Mouse (Mus musculus) 3134 (cell line): ENCODE measurements around the gene Ccm2l.

ENCODE experiments used
- DNase-seq: peaks from one replicate; pipeline ENCODE4 v3.0.0-alpha.2; 2011; ENCODE audit warnings: low spot score; ENCODE audit not compliant: insufficient read length; ENCODE audit errors: extremely low read depth

The Ccm2l gene

GRCm38 (mm10) chr2:153086166-153086565 is 20.4 kb downstream of the Ccm2l start:
- no peak for DNase-seq

DNA sequence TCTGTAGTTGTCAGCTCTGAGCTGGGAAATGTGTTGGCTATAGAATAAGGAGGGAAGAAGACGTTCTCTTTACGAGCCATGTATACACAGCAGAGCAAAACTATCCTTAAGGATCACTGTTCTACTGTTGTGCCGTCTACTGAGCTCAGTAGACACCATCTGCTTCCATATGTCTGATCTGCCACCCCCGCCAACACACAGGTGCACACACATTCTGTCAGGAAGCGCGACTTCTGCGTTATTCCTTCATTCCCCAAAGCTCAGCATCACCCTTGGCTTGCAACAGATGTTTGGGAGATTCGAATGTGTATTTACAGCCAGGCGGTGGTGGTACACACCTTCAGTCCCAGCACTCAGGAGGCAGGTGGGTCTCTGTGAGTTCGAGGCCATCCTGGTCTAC is 21.3 kb downstream of the Ccm2l start:
- no peak for DNase-seq

DNA sequence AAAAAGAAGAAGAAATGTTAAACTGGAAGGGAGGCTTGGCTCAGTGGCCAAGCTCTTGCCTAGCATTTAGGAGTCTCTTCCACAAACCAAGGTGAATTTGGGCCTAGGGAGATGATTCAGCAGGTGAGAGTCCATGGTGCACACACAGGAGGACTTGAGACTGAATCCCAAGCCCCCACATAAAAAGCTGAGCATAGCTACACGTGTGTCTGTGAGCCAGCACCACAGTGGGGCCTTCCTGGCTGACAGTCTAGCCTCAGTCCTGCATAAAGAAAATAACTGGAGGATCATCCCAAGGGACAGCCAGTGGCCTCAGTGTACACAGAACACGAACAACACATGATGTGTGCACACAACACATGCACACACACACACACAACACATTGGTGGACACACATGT is 23.6 kb downstream of the Ccm2l start:
- no peak for DNase-seq

GRCm38 (mm10) chr2:153090551-153091165 is 24.9 kb downstream of the Ccm2l start:
- DNase-seq, result no peak

DNA sequence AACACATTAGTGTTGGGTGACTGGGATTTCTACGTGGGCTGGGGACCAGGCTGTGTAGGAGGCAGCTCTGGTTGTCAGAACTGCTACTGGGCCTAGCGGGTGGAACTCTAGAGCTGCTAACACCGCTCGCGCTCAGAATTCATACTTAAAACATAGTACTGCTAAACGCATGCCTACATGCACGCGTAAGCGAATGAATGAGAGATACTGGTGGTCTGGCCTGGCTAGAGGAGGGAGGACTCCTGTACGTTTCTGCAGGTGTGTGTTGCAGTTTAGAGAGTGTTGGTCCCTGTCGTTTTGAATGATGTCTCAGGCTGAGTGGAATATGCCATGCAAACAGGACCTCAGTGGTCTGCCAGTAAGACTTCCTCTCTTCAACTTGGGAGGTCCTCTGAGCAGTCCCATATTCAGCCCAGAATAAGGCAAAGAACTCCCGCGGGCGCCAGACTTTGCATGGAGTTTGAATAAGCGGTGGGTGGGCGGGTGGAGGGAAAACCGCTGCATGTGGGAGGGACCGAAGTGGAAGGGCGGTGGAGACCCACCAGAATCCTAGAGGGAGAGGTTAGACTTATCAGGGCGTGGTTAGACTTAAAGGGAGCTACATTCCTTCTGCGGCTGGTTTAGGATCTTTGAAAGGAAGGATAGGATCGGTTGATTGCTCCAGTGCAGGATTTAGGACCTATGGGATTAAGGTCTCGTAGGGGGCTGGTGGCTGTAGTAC is 41.5 kb downstream of the Ccm2l start:
- no peak for DNase-seq

GRCm38 (mm10) chr2:153107802-153108201 is 42.0 kb downstream of the Ccm2l start:
- no peak for DNase-seq

DNA sequence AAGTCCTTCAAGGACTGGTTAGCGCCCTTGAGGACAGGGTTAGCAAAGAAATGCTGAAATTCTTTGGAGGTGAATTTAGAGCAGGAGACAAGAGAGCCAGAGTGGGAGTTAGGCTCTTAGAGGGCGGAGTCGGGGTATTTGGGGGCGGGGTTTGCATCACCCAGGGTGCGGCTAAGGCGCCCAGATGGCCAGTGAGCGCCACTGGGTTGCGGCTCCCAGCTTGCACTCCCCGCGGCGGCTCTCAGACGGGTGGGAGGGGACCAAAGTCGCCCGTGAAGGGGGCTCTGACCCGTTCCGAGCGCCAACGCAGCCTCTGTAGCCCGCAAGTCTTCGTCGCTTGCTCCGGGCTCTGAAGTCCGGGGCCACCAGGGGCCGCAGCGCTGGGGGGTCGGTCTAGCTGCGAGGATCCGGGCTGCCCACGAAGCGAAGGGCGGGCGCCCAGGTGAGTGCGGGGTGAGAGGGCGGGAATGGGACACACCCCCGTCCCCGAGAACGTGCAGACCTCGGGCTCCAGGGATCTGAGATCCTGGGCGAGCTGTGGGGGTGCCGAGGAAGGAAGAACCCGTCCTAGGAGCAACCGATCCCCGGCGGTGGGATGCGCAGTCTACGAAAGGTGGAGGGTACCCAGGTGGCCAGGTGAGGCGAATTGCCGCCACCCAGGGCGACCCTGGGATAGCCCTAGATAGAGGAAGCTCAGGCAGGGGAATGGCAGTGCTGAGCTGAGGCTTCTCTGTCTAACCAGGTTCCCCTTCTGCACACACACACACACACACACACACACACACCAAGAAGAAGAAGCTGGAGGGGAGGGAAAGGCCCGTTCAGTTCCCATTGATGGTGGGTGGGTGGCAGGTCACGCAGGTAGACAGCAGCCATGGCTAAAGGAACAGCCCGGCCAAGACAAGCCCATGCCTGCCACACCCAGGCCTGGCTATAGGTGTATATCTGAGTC is 42.8 kb downstream of the Ccm2l start, which contains the start of gene Hck:
Hck (plus strand) TSS at position 156 of the 952 bp plus-strand sequence.
- no peak for DNase-seq

- DNase-seq, result no peak
Measured at GRCm38 (mm10) chr2:153109596-153109995, 43.8 kb downstream of the Ccm2l start.

GRCm38 (mm10) chr2:153111298-153111697 is 45.5 kb downstream of the Ccm2l start:
- no peak for DNase-seq

- DNase-seq, result no peak
Measured at GRCm38 (mm10) chr2:153115679-153116081, 49.9 kb downstream of the Ccm2l start.

GRCm38 (mm10) chr2:153117051-153117486 is 51.3 kb downstream of the Ccm2l start:
- DNase-seq, result no peak

GRCm38 (mm10) chr2:153119488-153119887 is 53.7 kb downstream of the Ccm2l start:
- no peak for DNase-seq

DNA sequence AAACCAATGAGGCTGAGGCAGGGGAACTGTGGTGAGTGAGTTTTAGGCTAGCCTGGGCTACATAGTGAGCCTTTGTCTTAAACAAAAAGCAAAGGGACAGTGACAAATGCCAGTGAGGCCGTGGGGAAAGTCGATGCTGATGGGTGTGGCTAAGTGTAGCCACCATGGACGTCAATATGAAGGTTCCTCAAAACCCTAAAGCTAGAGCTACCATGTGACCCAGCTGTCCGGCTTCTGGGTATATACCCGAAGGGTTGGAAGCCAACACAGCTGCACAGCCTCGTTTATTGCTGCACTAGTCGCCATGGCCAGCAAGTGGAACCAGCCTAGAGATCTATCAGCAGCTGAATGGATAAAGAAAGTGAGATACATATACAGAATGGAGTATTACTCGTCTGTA is 54.4 kb downstream of the Ccm2l start:
- no peak for DNase-seq

DNA sequence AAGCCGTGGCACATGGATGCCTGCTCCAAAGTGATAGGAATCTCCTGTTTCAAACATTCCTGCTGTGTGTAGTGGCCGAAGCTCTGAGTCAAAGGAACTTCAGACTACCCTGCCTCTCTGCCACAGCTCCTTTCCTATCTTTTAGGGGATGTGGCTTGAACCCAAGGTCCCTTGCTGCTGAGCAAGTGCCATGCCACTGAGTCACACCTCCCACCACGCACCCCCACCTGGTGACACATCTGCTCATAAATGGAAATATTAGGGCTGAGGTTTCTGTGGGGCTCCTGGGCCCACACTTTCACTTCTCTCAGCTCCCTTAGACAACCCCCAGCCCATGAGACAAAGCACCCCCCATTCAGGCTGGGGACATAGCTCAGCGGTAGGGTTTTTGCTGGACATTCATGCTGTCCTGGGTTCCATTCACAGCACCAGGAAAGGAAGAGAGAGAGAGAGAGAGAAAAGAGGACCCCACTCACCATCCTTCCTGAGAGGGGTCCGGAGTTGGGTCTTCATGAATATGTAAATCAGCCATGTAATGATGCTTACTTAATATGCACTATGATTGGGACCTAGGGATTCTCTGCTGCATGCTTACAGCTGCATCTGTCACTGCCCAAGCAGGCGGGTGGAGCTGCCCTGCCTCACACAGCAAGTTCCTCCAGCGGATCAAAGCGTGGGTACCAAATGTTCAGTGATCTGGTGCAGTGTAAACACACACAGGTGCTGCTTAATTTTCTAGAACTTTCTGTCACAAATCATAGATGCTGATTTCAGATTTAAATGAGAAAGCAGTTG is 56.3 kb downstream of the Ccm2l start:
- peak; percentile 68 for DNase-seq

- DNase-seq, result no peak
Measured at GRCm38 (mm10) chr2:153122701-153123100, 56.9 kb downstream of the Ccm2l start.

DNA sequence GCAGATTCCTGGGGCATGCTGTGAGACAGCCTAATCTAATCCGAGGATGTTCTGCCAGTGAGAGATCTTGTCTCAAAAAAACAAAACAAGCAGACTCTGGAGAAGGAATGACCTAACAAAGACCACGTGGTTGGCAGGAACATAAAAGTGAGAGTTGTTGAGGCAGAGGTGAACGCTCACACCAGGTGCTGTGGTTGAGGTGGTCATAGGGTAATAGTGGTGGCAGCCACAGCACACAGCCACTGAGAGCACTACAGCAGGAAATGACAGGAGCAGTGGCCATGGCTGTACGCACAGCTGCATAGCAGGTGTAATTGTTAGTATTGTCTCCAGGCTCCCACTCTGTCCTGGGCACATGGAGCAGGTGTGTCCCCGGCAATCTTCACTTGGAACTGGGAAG is 60.1 kb downstream of the Ccm2l start:
- DNase-seq, result no peak

DNA sequence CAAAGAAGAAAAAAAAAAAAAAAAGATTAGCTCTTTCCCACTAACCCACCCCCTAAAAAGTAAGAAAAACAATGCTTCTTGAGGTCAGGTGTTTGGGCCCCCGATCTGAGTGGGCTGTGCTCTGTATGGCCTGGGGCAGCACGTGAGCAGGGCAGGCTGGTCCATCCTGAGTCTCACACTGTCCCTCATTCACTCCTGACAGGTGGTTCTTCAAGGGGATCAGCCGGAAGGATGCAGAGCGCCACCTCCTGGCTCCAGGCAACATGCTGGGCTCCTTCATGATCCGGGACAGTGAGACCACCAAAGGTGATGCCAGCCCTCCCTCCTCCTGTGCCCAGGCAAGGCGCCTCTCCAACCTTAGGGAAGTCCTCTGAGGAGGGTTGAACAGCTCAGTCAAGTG is 65.3 kb downstream of the Ccm2l start:
- no peak for DNase-seq
